Mouse (Mus musculus) layer of hippocampus, postnatal 14 days (tissue): ENCODE results near the gene Megf11. TPM values are rescaled to one million over a fixed set of nuclear protein-coding genes. Genes with fewer than 3 reads are reported as not detected.

ENCODE experiments used
- DNase-seq, 2 experiments: peaks; one replicate each; pipeline ENCODE4 v3.0.0; 2021 to 2022; ENCODE audit warnings: low spot score in 2 of 2, mixed read lengths in 1 of 2
- long read RNA-seq, 2 experiments: library from polyadenylated mRNA; stranded (forward); transcript quantifications; one replicate each; pipeline ENCODE4 v2.0.0; 2021
- total RNA-seq, 2 experiments: library from RNA; stranded (reverse); gene quantifications; 2 replicates each; pipeline ENCODE4 v1.2.3; 2021

Megf11 gene
- 10 to 100 TPM; 16.1 to 16.3 TPM for total RNA-seq
- long read RNA-seq, experiment 1, full-length matches to known transcripts, result 1 of 17 reads
- long read RNA-seq, experiment 1, partial matches to known transcripts, result 5 of 17 reads
- long read RNA-seq, experiment 1, other reads (novel, unspliced or antisense), result 11 of 17 reads
- long read RNA-seq, experiment 2, partial matches to known transcripts, result 5 of 17 reads
- long read RNA-seq, experiment 2, other reads (novel, unspliced or antisense), result 12 of 17 reads

DNA sequence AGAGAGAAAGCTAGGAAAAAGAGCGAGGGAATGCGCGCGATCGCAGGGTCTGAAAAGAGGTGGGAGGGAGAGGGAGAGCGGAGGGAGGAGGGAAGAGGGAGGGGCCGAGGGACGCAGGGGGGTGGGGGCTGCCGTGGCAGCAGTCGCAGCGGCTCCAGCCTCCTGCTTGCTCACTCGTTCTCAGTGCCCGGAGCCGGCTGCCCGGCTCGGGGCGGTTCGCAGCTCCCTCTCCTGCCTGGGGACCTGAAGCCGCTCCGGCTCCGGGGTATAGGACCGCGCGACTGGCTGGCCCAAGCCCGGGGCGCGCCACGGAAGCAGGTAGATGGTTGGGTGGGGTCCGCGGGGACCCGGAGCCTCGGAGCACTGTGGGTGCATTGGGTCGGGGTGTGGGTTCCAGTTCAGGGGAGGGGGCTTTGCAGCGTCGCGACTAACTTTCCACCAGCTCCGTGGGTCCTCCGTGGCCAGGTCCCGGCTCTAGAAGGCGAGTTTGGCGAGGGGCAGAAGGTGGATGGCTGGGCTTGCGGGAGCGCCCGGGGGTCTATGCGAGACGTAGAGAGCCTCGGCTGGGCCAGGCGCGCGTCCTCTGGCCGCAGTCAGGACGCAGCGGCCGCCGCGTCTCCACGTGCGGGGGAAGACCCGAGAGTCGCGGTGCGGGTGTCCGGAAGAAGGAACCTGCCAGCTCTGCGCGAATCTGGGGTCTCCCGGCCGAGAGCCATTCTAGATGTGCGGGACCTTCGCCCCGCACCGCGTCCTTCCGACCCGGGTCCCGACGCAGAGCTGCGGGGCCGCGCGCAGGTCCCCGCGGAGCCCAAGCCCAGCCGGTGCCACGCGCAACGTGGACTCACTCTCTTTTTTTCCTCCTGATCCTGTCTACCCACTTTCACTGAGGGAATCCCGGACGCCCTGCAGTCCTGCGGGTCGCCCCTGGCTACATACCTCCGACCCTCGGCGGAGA lies at the start of gene Megf11:
Gene Megf11 (plus strand): TSS at position 116 of the 955 bp plus-strand sequence.
- DNase-seq, result peak in 1 of 2 experiments; percentile 33

DNA sequence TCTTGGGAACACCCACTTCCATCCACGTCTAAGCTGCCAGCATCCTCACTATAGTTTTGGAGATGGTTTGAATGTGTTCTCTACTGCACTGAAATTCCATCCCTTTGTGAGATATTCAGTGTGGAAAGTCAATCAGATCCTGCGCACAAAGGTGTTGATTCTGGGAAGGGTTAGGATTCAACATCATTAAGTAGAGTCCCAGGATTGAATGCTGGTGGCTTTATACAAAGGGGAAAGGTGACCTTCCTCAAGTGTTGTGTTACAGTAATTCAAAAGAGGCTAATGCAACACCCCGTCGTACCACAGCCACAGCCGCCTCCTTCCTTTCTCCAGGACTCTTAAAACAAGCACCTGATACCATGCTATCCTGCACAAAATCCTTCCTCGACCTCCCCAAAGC lies 49.6 kb upstream of the Megf11 start:
- no peak for DNase-seq

DNA sequence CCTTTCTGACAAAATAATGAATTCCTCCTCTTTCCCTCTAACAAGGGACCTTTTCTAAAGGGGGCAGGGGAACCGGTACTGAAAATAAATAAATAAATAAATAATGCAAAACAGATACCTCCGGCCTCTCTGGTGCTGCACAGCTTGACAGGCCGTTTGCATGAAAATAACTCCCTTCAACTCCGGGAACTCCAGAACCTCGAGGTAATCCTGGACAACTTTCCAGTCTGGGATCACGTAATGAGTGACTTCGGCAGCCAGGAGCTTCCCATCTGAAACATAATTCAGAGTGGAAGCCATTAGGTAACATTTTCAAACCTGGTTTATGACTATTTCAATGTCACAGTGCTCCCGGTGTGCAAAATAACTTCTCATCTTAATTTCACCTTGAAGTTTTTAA lies 46.1 kb upstream of the Megf11 start:
- no peak for DNase-seq

DNA sequence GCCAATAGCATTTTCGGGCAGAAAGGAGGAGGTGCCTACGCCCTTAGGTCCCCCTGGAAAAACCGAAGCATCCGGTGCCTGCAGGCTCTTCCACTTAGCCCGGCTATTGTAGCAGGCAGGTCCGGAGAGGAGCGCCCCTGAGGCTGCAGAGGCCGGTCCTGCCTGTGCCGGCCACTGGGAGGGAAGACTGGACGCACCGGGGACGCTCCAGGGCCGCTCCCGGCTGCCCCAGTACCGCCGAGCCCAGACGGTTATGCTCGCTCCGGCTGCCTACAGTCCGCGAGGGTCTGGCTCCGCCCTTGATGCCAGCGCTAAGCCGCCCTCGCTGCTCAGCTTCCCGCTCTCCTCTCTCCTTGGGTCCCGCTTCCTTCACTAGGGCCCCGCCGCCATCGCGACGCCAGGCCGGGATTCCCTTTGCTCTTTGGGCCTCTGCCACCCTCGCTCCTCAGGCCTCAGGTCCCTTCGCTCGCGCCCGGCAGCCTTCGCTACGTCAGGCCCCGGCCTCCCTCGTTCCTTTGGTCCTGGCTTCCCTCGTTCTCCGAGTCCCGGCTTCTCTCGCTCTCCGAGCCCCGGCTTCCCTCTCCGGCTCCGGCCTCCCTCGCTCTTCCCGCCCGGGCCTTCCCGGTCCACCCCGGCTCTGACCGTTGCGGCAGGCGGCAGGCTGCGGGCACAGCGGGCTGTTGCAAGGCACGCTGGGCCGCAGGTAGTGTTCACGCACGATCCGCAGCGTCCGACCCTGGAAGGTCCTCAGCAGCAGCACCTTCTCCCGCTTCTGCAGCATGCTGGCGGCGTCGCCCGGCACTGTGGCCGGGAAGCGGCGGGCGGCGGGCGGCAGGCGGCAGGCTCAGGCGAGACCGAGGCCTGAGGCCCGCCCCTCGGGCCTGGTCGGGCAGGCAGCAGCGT lies 44.8 kb upstream of the Megf11 start:
- DNase-seq, result peak; percentile 63 to 82

- DNase-seq, result no peak
These were observed 44.2 kb upstream of the Megf11 start, which contains the start of gene Dis3l for GRCm38 (mm10) chr9:64341254-64341566. TSS of gene Dis3l (minus strand) at chr9:64341288.

GRCm38 (mm10) chr9:64341671-64342070 lies 43.8 kb upstream of the Megf11 start:
- no peak for DNase-seq

GRCm38 (mm10) chr9:64343656-64344055 lies 41.8 kb upstream of the Megf11 start:
- no peak for DNase-seq

DNA sequence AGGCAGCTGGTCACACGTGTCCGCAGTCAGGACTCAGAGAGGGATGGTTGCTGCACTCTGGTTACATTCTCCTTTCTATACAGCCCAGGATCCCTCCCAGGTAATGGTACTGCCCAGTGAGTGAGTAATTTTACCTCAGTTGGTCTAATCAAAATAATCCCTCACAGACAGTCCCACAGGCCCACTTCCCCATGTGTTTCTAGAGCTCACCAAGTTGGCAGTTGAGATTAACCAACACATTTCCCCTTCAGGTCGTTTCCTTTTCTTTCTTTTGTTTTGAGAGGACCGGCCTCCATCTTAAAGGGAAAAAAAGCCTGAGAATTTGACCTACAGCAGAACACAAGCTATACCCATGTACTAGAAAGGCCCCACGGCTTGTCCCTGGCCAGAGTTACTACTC lies 39.5 kb upstream of the Megf11 start:
- no peak for DNase-seq

DNA sequence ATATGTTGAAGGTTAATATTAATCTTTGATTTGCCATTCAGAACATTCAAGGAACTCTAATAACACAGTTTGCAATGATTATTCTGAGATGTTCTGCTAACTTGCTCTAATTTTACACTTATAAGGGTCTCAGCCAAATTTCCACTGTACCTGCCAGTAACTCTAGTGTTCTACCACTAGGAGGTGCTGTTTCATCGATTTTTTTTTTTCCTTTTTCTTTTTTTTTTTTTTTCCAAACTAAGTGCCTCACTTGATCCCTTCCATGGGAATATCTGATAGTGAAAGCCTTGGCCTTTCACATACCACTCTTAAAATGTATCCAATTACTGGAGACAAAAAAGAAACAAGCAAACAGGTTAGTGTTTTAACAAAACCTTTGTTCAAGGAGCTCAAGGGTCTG lies 38.0 kb upstream of the Megf11 start:
- DNase-seq, result peak in 1 of 2 experiments; percentile 24

DNA sequence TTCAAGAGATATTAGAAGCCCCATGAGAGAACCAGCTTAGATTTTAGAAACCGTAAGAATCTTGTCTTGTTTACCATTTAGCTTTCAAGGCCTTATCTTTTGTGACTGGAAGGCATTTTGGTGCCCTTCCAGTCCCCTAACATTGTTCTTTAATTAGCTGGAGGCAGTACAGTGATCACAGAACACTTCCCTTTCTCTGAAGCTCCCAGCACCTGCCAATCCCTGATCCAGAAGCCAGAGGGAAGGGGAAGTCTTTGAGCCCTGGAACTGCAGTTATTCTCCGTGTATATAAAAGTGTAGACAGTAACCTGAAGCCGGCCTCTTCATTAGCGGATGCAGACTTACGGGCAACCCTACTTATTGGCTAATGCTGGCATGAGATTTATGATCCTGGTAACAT lies 35.9 kb upstream of the Megf11 start:
- no peak for DNase-seq

GRCm38 (mm10) chr9:64351191-64351590 lies 34.2 kb upstream of the Megf11 start:
- DNase-seq, result no peak

DNA sequence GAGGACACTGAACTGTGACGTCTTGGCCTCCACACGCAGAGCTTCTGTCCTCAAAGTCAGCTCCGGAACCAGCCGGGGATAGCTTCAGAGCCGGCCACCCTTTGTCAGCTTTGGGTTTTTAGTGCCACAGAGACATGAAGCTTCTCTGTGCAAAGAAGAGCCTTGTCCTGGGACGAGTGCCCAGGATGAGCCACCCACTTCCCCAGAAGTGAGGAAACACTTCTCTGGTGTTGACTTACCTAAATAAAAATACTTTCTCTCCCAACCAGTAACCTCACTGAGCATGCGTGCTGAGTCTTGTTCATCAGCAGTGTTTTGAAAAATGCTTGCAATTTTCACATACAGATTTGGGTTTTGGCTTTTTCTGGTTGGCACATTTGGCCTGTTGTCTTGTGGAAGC lies 29.8 kb upstream of the Megf11 start:
- DNase-seq, result no peak

DNA sequence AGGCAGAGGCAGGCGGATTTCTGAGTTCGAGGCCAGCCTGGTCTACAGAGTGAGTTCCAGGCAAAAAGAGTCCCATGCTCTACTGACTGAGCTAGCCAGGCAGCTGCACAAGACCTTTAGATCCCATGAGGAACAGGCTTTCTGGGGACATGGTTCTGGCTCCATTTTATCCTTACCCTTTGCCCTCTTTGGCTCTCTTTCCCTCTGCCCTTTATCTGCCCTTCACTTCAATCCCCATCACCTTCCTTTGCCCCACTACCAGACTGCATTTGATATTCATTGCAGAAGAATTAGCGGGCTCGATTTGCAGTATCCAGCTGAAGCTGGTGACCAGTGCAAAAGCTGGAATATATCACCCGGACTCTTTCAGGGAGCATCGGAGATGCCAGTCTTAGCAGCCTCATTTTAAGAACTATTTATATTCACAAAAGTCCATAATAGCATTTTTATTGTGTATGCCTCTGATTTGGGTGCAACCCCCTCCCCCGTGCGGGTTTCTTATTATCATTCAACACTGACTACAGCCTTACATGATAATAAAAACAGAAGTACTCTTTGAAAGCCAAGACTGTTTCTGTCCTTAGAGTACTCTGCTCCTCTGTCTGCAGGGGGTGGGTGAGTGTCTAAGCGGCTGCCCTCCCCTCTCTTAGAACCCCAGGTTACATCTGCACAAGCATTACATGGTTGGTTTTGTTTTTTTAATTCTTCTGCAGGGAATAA lies 24.0 kb upstream of the Megf11 start:
- no peak for DNase-seq

DNA sequence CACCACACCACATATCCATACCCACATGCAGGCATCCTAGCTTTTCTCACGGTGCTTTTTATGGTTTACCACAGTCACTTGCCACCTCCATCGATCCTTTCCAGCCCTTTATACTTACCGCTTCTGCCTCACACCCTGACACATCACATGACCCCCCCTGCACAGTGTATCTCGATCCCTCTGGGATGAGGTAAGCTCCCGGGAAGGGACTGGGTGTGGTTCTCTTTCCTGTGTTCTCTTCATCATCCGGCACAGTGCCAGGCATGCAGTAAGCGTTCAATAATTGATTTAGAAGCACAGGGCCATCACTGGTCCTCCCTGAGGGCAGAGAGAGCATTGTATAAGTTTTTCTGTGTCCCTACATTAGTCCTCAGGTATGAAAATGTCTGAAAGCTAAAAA lies 15.6 kb upstream of the Megf11 start:
- DNase-seq, result no peak

DNA sequence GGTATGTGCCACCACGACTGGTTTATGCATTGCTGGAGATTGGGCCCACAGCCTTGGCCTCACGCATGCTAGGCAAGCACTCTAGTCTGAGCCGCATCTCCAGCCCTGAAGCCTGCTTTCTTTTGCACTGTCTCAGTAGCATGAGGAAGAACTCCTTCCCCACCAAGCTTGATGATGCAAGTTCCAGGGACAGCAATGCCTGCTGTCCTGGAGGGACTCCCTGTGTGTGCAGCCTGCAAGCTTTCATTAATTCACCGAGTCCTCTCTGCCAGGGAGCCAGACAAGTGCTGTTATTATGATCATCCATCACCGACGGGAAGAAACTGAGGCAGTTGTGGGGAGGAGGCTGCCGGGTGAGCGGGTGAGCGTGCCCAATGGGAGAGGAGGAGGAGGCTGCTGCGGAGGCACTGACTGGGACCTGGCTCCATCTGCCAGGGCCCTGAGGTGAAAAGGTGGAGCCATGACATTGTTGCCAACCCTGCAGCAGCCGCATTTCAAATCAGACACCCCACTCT lies 14.1 kb upstream of the Megf11 start:
- DNase-seq, result no peak

DNA sequence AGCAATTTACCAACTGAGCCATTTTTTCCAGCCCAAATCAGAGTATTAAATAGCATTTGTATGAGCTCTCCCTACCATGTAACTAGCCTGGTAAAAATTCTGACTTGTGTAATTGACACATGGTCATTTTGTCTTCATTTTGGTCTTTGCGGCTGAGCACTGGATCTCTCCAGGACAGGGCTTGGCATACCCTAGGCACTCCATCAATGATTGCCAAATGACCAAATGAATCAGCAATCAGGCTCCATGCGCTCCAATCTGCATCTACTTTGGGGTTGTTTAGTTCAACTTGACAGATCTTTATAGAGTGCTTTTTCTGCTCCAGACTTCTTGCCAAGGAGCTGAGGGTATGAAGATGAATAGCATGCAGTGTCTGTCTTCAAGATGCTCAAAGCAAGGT lies 9.0 kb upstream of the Megf11 start:
- DNase-seq, result no peak

- no peak for DNase-seq
These were observed 2.2 kb upstream of the Megf11 start for GRCm38 (mm10) chr9:64383021-64383788.

- DNase-seq, result no peak
These were observed 1.2 kb downstream of the Megf11 start for GRCm38 (mm10) chr9:64386466-64387211.
